Mouse (Mus musculus): Measurements from ENCODE around the gene Slc6a14.

Slc6a14 gene

DNA sequence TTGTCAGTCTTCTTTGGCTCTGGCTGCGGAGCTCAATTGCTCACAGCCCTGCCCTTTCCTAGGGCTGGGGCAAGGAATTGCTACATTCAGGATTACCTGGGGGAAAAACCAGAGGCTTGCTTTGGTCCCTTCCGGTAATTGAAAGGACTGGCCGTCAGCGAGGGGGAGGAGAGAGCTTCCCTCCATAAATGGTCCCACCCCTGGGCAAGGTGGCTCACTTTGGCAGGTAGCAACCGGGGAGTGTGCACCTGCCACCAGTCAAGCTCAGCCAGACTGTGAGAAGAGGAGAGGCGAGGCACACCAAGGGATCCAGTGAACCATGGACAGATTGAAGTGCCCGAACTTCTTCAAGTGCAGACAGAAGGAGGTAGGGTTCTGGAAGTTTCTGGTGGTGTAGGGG is at the start of gene Slc6a14:
Gene Slc6a14 (plus strand): TSS at position 68 of the 400 bp plus-strand sequence.
- DNase-seq (ENCODE audit: low read depth, low spot score): no peak

DNA sequence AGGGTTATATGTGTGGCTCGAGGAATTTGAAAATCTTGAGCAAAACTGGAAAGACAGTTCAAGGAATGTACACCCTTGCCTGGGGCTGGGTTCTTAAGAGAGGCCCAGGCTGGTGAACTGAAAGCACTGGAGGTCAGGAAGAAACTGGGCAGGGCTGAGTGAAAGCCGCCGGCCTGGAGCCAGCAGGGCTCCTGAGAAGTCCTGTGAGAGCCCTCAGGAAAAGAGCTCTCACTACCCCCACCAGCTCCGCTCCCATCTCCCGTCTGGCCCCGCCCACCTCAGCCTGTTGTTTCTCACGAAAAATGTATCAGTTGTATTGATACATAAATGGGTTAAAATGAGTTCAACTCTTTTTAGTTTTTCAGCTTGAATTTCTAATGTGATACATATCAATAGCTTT is 43.8 kb upstream of the Slc6a14 start:
- no peak for DNase-seq (ENCODE audit: low read depth, low spot score)

DNA sequence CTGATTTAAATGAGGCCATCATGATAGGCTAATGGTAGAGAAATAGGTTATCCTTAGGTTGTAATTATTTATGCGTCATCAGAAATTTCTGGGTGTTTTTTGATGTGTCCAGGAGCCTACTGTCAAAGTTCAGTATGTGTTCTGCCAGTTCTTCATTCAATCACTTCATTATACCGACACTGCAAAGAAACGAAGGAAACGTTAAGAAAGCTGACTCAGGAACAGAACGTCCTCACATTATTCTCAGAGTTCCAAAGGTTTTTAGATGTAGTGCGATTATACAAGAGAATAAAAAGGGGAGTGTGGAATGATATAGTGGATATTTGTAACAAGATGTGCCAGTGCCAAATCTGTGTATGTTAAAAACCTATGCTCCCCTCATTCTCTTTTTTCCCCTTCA is 19.5 kb upstream of the Slc6a14 start:
- DNase-seq (ENCODE audit: low read depth, low spot score): no peak

DNA sequence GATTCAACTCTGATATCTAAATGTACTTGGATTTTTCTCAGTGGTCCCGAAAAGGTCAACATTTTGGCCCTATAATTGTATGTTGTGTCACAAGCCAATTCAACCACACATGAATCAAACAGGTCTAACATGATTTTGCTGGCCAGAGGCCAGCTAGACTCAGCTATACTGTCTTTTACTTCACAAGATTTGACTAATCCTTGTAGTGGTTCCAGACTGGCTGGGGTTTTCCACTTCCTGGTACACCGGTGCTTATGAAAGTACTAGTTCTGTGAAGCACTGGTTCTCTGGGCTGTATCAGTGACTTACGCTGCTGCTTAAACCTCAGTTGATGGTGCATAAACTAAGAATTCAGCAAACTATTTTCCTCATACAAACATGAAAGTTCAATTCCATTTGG is 19.0 kb upstream of the Slc6a14 start:
- DNase-seq (ENCODE audit: low read depth, low spot score): no peak

DNA sequence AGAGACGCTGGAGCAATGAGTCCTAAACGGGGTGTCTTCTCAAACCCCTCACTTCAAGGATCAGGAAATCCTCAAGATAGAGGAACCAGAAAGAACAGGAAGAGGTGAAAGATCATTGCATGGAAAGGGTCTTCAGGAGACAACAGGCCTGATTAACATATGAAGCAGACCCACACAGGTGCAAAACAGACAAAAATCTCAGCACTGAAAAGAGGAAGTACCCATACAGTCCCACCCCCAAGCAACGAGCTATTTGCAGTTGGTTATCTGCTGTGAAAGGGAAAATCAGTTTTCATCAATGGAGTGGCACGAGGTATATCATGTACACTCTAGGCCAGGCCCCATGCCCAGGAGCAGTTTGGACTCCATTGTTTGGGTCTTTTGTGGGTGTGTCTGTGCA is 13.1 kb upstream of the Slc6a14 start:
- DNase-seq (ENCODE audit: low read depth, low spot score): no peak

DNA sequence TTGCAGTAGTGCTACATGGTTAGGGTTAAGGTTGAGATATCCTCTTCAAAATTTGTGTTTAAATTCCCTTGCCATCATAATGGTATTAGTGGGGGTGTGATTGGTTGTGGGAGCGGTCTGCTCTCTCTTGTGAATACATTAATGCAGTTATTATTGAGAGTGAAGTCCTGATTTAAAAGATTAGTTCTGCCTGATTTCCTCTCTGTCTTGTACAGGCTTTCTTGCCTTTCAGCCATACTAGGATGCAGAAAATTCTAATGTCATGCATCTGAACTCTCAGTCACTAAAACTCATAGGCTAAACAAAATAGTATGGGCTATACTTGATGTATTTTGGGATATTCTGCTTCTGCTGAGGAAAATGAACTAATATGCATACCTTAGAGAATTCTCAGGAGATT is 10.2 kb upstream of the Slc6a14 start:
- DNase-seq (ENCODE audit: low read depth, low spot score): no peak

DNA sequence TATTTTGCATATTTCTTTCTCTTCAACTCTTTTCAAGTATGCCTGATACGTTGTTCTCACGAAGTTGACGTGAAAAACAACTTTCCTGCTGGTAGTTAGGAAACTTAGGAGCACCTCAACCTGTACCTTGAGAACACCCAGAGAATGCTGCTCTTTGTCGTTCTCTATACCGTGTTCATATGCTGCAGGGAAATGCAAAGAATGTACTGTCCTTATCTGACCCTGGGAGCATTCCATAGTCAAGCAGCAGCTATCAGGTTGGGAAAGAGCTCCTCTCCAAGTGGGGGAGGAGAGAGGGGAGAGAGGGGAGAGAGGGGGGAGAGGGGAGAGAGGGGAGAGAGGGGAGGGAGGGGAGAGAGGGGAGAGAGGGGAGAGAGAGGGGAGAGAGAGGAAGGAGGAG is 597 bp downstream of the Slc6a14 start:
- no peak for DNase-seq (ENCODE audit: low read depth, low spot score)

DNA sequence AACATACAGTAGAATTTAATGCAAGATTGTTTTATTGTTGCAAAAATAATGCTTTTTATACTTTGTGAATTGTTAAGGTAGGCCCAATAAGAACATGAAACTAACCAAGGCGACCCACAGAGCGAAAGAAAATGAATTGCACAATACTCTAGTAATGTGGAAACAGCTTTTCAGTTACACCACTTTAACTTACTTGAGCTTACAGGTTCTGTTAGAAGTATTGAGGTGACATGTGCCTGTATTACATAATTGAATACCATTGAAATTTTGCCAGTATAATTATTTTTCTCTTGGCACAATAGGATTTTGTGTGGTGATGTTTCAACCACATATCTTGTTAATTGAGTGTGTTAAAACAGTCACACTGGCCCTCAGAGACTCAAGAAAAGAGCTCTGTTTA is 2.2 kb downstream of the Slc6a14 start:
- DNase-seq (ENCODE audit: low read depth, low spot score): no peak

DNA sequence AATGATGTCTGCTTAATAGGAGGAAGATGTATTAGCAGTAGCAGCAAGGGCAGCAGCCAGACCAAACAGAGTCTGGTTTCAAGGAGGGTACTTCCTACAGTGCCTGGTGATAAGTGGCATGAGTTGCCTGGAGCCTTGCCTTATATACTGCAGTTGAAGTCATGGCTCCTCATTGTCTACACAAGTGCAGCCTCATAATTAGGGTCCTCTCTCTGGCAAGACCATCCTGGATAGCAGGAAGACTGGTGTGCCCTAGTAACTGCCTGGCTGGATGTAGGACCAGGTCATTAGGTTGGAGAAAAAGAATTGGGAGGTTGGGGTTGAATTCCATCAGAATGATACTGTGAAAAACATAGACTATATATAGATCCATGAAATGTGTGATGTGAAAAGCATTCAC is 30.3 kb downstream of the Slc6a14 start, which contains the start of gene Gm28269:
Gene Gm28269 (minus strand): TSS at position 101 of the 400 bp plus-strand sequence.
- DNase-seq (ENCODE audit: low read depth, low spot score): no peak
